Mouse (Mus musculus) embryonic fibroblast, embryonic 13.5 days (primary cell): ENCODE results near the gene Iars2.

Source experiments
- CTCF ChIP-seq: IDR thresholded peaks from 2 replicates; pipeline ENCODE4 v1.5.1; 2011; ENCODE audit warnings: mild to moderate bottlenecking, control low read depth, low read length, moderate library complexity, borderline replicate concordance; ENCODE audit not compliant: insufficient read depth
- POLR2A ChIP-seq: IDR thresholded peaks from 2 replicates; pipeline ENCODE4 v1.6.1; 2011; ENCODE audit warnings: low read depth, mild to moderate bottlenecking, control low read depth, low read length, moderate library complexity

- TF ChIP-seq CTCF (no peak), POLR2A (no peak)
Observed at GRCm38 (mm10) chr1:185275976-185276375, 53.2 kb downstream of the Iars2 start.
